Mouse (Mus musculus) midbrain, postnatal 0 days (tissue): Measurements from ENCODE around the gene Gm13289. TPM values are rescaled to one million over a fixed set of nuclear protein-coding genes. Genes with fewer than 3 reads are reported as not detected.
"Not testable (repeated sequence)": the region's sequence is repeated elsewhere in the genome, so short reads cannot be mapped to it uniquely, and the experiment has no call there.

ENCODE experiments used
- ATAC-seq: fragments of 200-750 bp; cut with Nextera tagmentation; 2 replicates; pipeline ENCODE4 v1.8.0; 2017; ENCODE audit warnings: moderate number of reproducible peaks, mild to moderate bottlenecking, moderate TSS enrichment, moderate library complexity; ENCODE audit not compliant: low FRiP score
- DNase-seq: peaks from one replicate; pipeline ENCODE4 v3.0.0-alpha.2; 2015; ENCODE audit warnings: low spot score
- H3K27ac ChIP-seq: fragments of 300-500 bp; sonication (generic); 2 replicates; pipeline ENCODE4 v1.5.1; 2014; ENCODE audit warnings: low read depth, mild to moderate bottlenecking, low read length, mixed read lengths
- H3K27me3 ChIP-seq: fragments of 300-500 bp; sonication (generic); 2 replicates; pipeline ENCODE4 v1.6.1; 2014; ENCODE audit warnings: low read length, control low read depth, mixed read lengths; ENCODE audit not compliant: insufficient read depth
- H3K36me3 ChIP-seq: fragments of 300-500 bp; sonication (generic); 2 replicates; pipeline ENCODE4 v1.6.1; 2014; ENCODE audit warnings: low read length, control low read depth, mixed read lengths; ENCODE audit not compliant: insufficient read depth
- H3K4me1 ChIP-seq: fragments of 300-500 bp; sonication (generic); 2 replicates; pipeline ENCODE4 v1.6.1; 2014; ENCODE audit warnings: mild to moderate bottlenecking, control low read depth, antibody characterized with exemption, low read length, mixed read lengths; ENCODE audit not compliant: insufficient read depth
- H3K4me2 ChIP-seq: fragments of 300-500 bp; sonication (generic); 2 replicates; pipeline ENCODE4 v1.6.1; 2014; ENCODE audit warnings: low read depth, mild to moderate bottlenecking, low read length, mixed read lengths; ENCODE audit not compliant: poor library complexity, severe bottlenecking
- H3K4me3 ChIP-seq: fragments of 300-500 bp; sonication (generic); 2 replicates; pipeline ENCODE4 v1.5.1; 2014; ENCODE audit warnings: low read depth, mild to moderate bottlenecking, low read length, moderate library complexity
- H3K9ac ChIP-seq: fragments of 300-500 bp; sonication (generic); replicated peaks from 2 replicates; pipeline ENCODE4 v1.6.1; 2014; ENCODE audit warnings: mild to moderate bottlenecking, low read length, moderate library complexity, mixed read lengths; ENCODE audit not compliant: poor library complexity, severe bottlenecking
- H3K9me3 ChIP-seq: fragments of 300-500 bp; sonication (generic); 2 replicates; pipeline ENCODE4 v1.6.1; 2016; ENCODE audit warnings: low read length, control low read depth
- CTCF ChIP-seq: IDR thresholded peaks from 2 replicates; pipeline ENCODE4 v1.5.1; 2016; ENCODE audit warnings: antibody characterized with exemption, mild to moderate bottlenecking
- WGBS: fragments of 180-500 bp; shearing (Covaris S2); extraction: QIAGEN DNeasy Blood & Tissue Kit; methylation state at CpG from one replicate; pipeline ENCODE4 v1.1.7; 2014; 5-methylcytosine and 5-hydroxymethylcytosine counted together
- polyA plus RNA-seq: library from polyadenylated mRNA; unstranded; fragments of >200 nt; fragmentation: Nextera tagmentation; extraction: Ambion mirVana; gene quantifications from 2 replicates; pipeline ENCODE4 v1.2.1, GENCODE M21; 2015
- total RNA-seq: library from RNA; depleted of rRNA; stranded (reverse); fragments of >200 nt; gene quantifications from 2 replicates; pipeline ENCODE4 v1.2.3, GENCODE M21; 2014; rRNA removed

Gene Gm13289
- total and polyA plus RNA-seq, 2 experiments from 2014 or later, result not detected

DNA sequence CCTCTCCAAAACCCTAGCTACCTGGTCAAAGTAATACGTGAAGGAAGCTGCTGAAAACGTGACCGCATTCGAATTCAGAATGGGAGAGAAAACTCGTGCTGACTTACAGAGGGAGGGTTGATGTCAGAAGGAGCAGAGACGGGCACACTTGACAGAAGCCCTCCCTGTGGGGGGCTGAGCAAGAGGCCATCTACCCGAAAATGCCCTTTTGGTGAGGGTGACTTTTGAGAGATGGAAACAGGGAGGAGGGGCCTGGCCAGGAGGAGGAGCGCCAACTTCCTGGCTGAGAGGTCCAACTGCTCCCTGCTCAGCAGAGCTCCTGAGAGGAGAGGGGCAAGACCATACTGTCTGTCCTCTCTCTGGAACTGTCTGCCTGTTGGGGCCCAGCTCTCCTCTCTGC, 28.5 kb downstream of the Gm13289 start, which contains the start of gene Gm13288:
Gene Gm13288, plus strand, starts transcription at position 301 of the 400 bp plus-strand sequence.
- DNase-seq, ATAC-seq, H3K27me3 ChIP-seq, H3K27ac ChIP-seq, H3K9me3 ChIP-seq, H3K9ac ChIP-seq, H3K4me3 ChIP-seq, H3K4me1 ChIP-seq, H3K36me3 ChIP-seq: not testable (repeated sequence)
- WGBS, result no CpG with 5 or more reads among the region's 8 CpGs
- peak within 1 kb of the TSS; percentile 35 for H3K4me2 ChIP-seq

DNA sequence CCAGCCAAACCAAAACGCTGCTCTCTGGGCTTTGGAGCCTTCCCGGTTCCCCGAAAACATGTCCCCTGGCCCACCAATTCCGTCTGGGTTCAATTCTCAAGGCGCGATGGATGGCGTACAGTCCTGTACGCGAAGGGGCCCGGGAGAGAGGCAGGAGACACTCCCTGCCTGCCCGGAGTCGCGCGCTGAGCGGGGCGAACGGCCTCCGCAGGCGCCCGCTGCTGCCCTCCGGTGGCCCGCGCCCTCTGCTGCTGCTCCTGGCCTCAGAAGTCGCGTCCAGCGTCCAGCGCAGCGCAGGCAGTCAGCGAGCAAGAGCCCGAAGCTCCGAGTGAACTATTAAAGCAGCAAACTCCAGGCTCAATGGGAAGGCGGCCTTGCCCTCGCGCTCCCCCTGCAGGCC, 29.0 kb downstream of the Gm13289 start:
- not testable (repeated sequence) for H3K4me3 ChIP-seq, H3K36me3 ChIP-seq, H3K4me1 ChIP-seq, ATAC-seq, H3K9me3 ChIP-seq, H3K27ac ChIP-seq, H3K27me3 ChIP-seq, DNase-seq, H3K9ac ChIP-seq
- peak; percentile 14; the same call in 1 of the 2 replicates for TF ChIP-seq CTCF
- no CpG with 5 or more reads among the region's 34 CpGs for WGBS
- peak overlapping the region; percentile 35 for H3K4me2 ChIP-seq

DNA sequence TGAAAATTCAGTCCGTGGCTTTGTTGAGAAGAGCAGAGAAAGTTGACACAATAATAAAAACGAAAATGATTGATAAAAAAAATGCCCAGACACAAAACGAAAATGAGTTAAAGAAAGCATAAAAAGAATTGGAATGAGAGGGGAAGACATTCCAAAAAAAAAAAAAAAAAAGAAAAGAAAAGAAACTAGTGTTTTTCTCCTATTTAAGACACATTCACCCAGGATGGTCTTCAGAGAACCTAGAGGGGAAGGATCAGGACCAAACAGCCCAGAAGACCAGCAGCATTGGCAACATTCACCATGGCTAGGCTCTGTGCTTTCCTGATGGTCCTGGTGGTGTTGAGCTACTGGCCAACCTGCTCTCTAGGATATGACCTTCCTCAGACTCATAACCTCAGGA, 39.2 kb downstream of the Gm13289 start, which contains the start of gene Ifna7:
Gene Ifna7, plus strand, starts transcription at position 301 of the 400 bp plus-strand sequence.
- Histone ChIP-seq H3K9me3 (no peaks in the 10 kb centered on the region), H3K4me1 (no peaks in the 10 kb centered on the region), H3K36me3 (no peaks in the 10 kb centered on the region), H3K4me2 (no peak within 1 kb of the TSS), H3K27me3 (no peaks in the 10 kb centered on the region), H3K9ac (no peak within 1 kb of the TSS), H3K27ac (no peak within 1 kb of the TSS), H3K4me3 (no peak within 1 kb of the TSS)
- 66% methylated on average over 3 of the region's 3 CpGs for WGBS
- DNase-seq (no peak), ATAC-seq (no peak)
- TF ChIP-seq CTCF, result no peak

DNA sequence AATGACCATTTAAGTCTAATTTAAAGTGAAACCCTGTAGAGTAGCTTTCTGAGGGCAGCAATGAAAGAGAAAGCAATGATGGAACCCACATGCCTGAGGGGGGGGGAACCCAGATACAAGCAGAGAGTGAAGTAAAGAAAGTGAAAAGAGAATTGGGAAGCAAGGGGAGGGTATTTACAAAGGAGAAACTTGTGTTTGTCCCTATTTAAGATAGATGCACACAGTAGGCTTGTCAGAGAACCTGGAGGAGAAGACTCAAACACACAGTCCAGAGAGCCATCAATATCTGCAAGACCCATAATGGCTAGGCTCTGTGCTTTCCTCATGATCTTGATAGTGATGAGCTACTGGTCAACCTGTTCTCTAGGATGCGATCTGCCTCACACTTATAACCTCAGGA, 42.9 kb downstream of the Gm13289 start, which contains the start of gene Ifna11:
Gene Ifna11, plus strand, starts transcription at position 301 of the 400 bp plus-strand sequence.
- Histone ChIP-seq H3K4me3 (no peak within 1 kb of the TSS), H3K36me3 (no peaks in the 10 kb centered on the region), H3K27me3 (no peaks in the 10 kb centered on the region), H3K4me1 (no peaks in the 10 kb centered on the region), H3K9ac (no peak within 1 kb of the TSS), H3K9me3 (no peaks in the 10 kb centered on the region), H3K4me2 (no peak within 1 kb of the TSS), H3K27ac (no peak within 1 kb of the TSS)
- 89% methylated on average over 1 of the region's 1 CpGs for WGBS
- ATAC-seq (no peak), DNase-seq (no peak)
- no peak for TF ChIP-seq CTCF

DNA sequence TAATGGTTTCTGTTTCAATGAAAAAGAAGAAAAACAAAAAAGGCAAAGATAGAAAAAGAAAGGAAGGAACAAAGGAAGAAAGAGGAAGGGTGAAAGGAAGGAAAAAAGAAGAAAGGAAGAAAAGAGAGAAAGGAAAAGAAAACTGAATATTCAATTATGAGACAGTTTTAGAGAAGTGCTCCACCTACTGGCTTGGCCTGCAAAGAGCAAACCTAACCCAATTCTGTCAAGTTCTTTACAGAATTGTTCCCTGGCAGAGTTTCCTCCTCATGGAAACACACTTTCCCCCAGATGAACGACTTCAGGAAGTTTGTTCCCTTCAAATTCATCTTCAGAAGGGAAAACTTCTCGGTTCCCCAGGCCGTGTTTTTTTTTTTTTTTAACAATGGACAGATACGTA, 46.3 kb downstream of the Gm13289 start:
- no peak for ATAC-seq
- Histone ChIP-seq H3K4me1 (no peaks in the 10 kb centered on the region), H3K27me3 (no peaks in the 10 kb centered on the region), H3K4me2 (no peak overlapping the region), H3K9ac (no peak overlapping the region), H3K9me3 (no peaks in the 10 kb centered on the region), H3K27ac (no peak overlapping the region), H3K4me3 (no peak overlapping the region), H3K36me3 (no peaks in the 10 kb centered on the region)
- WGBS, result 18% methylated on average over 4 of the region's 4 CpGs
- peak; percentile 75 for TF ChIP-seq CTCF
- peak; percentile 42 for DNase-seq

Other genes with a start within 250 kb of the Gm13289 start
Only the 30 nearest of the 31 such genes appear.
- not detected in 2 replicates for gene Ifna14, start 205.1 kb upstream of the Gm13289 start, total RNA-seq
- gene Ifna14, start 205.1 kb upstream of the Gm13289 start, polyA plus RNA-seq, result not detected in 2 replicates
- gene Ifna9, start 184.5 kb upstream of the Gm13289 start, total RNA-seq, result not detected in 2 replicates
- not detected in 2 replicates for gene Ifna9, start 184.5 kb upstream of the Gm13289 start, polyA plus RNA-seq
- not detected in 2 replicates for gene Ifna12, start 173.5 kb upstream of the Gm13289 start, total RNA-seq
- gene Ifna12, start 173.5 kb upstream of the Gm13289 start, polyA plus RNA-seq, result not detected in 2 replicates
- gene C87499, start 142.5 kb upstream of the Gm13289 start, total RNA-seq, result not detected in 2 replicates
- not detected in 2 replicates for gene C87499, start 142.5 kb upstream of the Gm13289 start, polyA plus RNA-seq
- not detected in 2 replicates for gene Ifna13, start 132.5 kb upstream of the Gm13289 start, total RNA-seq
- gene Ifna13, start 132.5 kb upstream of the Gm13289 start, polyA plus RNA-seq, result not detected in 2 replicates
- gene Ifna16, start 100.0 kb upstream of the Gm13289 start, total RNA-seq, result not detected in 2 replicates
- gene Ifna16, start 100.0 kb upstream of the Gm13289 start, polyA plus RNA-seq, result not detected in 2 replicates
- gene Ifna2, start 93.0 kb upstream of the Gm13289 start, total RNA-seq, result not detected in 2 replicates
- gene Ifna2, start 93.0 kb upstream of the Gm13289 start, polyA plus RNA-seq, result not detected in 2 replicates
- not detected in 2 replicates for gene Ifnab, start 85.6 kb upstream of the Gm13289 start, total RNA-seq
- not detected in 2 replicates for gene Ifnab, start 85.6 kb upstream of the Gm13289 start, polyA plus RNA-seq
- 0.71 TPM in 1 of 2 replicates, not detected in the other for gene Gm26566, start 55.1 kb upstream of the Gm13289 start, total RNA-seq
- gene Gm26566, start 55.1 kb upstream of the Gm13289 start, polyA plus RNA-seq, result 0.49 and 1.3 TPM in 2 replicates
- 148 and 172 TPM in 2 replicates for gene Klhl9, start 54.5 kb upstream of the Gm13289 start, total RNA-seq
- 77.6 and 82.5 TPM in 2 replicates for gene Klhl9, start 54.5 kb upstream of the Gm13289 start, polyA plus RNA-seq
- not detected in 2 replicates for gene Gm13271, start 22.1 kb upstream of the Gm13289 start, total RNA-seq
- gene Gm13271, start 22.1 kb upstream of the Gm13289 start, polyA plus RNA-seq, result not detected in 2 replicates
- not detected in 2 replicates for gene Gm13283, start 16.8 kb upstream of the Gm13289 start, total RNA-seq
- gene Gm13283, start 16.8 kb upstream of the Gm13289 start, polyA plus RNA-seq, result not detected in 2 replicates
- gene Gm13290, start 3.1 kb upstream of the Gm13289 start, total RNA-seq, result not detected in 2 replicates
- not detected in 2 replicates for gene Gm13290, start 3.1 kb upstream of the Gm13289 start, polyA plus RNA-seq
- gene Gm13272, start 2.9 kb downstream of the Gm13289 start, total RNA-seq, result not detected in 2 replicates
- not detected in 2 replicates for gene Gm13272, start 2.9 kb downstream of the Gm13289 start, polyA plus RNA-seq
- not detected in 2 replicates for gene Ifnz, start 5.2 kb downstream of the Gm13289 start, total RNA-seq
- gene Ifnz, start 5.2 kb downstream of the Gm13289 start, polyA plus RNA-seq, result not detected in 2 replicates
- gene Gm13276, start 8.8 kb downstream of the Gm13289 start, total RNA-seq, result not detected in 2 replicates
- gene Gm13276, start 8.8 kb downstream of the Gm13289 start, polyA plus RNA-seq, result not detected in 2 replicates
- not detected in 2 replicates for gene Gm13277, start 11.7 kb downstream of the Gm13289 start, total RNA-seq
- not detected in 2 replicates for gene Gm13277, start 11.7 kb downstream of the Gm13289 start, polyA plus RNA-seq
- not detected in 2 replicates for gene Gm13278, start 14.6 kb downstream of the Gm13289 start, total RNA-seq
- not detected in 2 replicates for gene Gm13278, start 14.6 kb downstream of the Gm13289 start, polyA plus RNA-seq
- not detected in 2 replicates for gene Gm13275, start 17.6 kb downstream of the Gm13289 start, total RNA-seq
- gene Gm13275, start 17.6 kb downstream of the Gm13289 start, polyA plus RNA-seq, result not detected in 2 replicates
- gene Gm13279, start 20.5 kb downstream of the Gm13289 start, total RNA-seq, result not detected in 2 replicates
- gene Gm13279, start 20.5 kb downstream of the Gm13289 start, polyA plus RNA-seq, result not detected in 2 replicates
- gene Gm13285, start 22.7 kb downstream of the Gm13289 start, total RNA-seq, result not detected in 2 replicates
- gene Gm13285, start 22.7 kb downstream of the Gm13289 start, polyA plus RNA-seq, result not detected in 2 replicates
- gene Gm13287, start 26.3 kb downstream of the Gm13289 start, total RNA-seq, result not detected in 2 replicates
- not detected in 2 replicates for gene Gm13287, start 26.3 kb downstream of the Gm13289 start, polyA plus RNA-seq
- not detected in 2 replicates for gene Gm13288, start 28.6 kb downstream of the Gm13289 start, total RNA-seq
- not detected in 2 replicates for gene Gm13288, start 28.6 kb downstream of the Gm13289 start, polyA plus RNA-seq
- gene Ifna7, start 39.3 kb downstream of the Gm13289 start, total RNA-seq, result not detected in 2 replicates
- gene Ifna7, start 39.3 kb downstream of the Gm13289 start, polyA plus RNA-seq, result not detected in 2 replicates
- gene Ifna11, start 43.0 kb downstream of the Gm13289 start, total RNA-seq, result not detected in 2 replicates
- not detected in 2 replicates for gene Ifna11, start 43.0 kb downstream of the Gm13289 start, polyA plus RNA-seq
- gene Ifna6, start 50.5 kb downstream of the Gm13289 start, total RNA-seq, result not detected in 2 replicates
- gene Ifna6, start 50.5 kb downstream of the Gm13289 start, polyA plus RNA-seq, result not detected in 2 replicates
- not detected in 2 replicates for gene Ifna5, start 58.6 kb downstream of the Gm13289 start, total RNA-seq
- gene Ifna5, start 58.6 kb downstream of the Gm13289 start, polyA plus RNA-seq, result not detected in 2 replicates
- gene Ifna4, start 64.9 kb downstream of the Gm13289 start, total RNA-seq, result not detected in 2 replicates
- not detected in 2 replicates for gene Ifna4, start 64.9 kb downstream of the Gm13289 start, polyA plus RNA-seq
- gene Ifna1, start 73.2 kb downstream of the Gm13289 start, total RNA-seq, result not detected in 2 replicates
- not detected in 2 replicates for gene Ifna1, start 73.2 kb downstream of the Gm13289 start, polyA plus RNA-seq
- not detected in 2 replicates for gene Ifne, start 103.3 kb downstream of the Gm13289 start, total RNA-seq
- not detected in 2 replicates for gene Ifne, start 103.3 kb downstream of the Gm13289 start, polyA plus RNA-seq